Mouse (Mus musculus) lung, adult 2 months (tissue): Measurements from ENCODE around the gene Dlg1. TPM values are rescaled to one million over a fixed set of nuclear protein-coding genes. Genes with fewer than 3 reads are reported as not detected.

Experiments
- DNase-seq: peaks from one replicate; pipeline ENCODE4 v3.0.0; 2022
- H3K4me1 ChIP-seq: fragments of 200-500 bp; 2 replicates; pipeline ENCODE4 v1.6.1; 2011; ENCODE audit warnings: low read length; ENCODE audit not compliant: control insufficient read depth, insufficient read depth
- H3K4me3 ChIP-seq: fragments of 200-500 bp; replicated peaks from 2 replicates; pipeline ENCODE3; 2011; ENCODE audit warnings: low read depth, mild to moderate bottlenecking, control low read depth, low read length; ENCODE audit errors: extremely low read depth
- CTCF ChIP-seq: fragments of 200-500 bp; IDR thresholded peaks from 2 replicates; pipeline ENCODE4 v1.5.1; 2011; ENCODE audit warnings: mild to moderate bottlenecking, low read length, control low read depth; ENCODE audit not compliant: insufficient read depth
- POLR2A ChIP-seq: fragments of 200-500 bp; IDR thresholded peaks from 2 replicates; pipeline ENCODE4 v1.6.1; 2011; ENCODE audit warnings: low read depth, mild to moderate bottlenecking, control low read depth, low read length, borderline replicate concordance; ENCODE audit errors: extremely low read depth
- WGBS: fragments of 180-500 bp; shearing (Covaris S2); methylation state at CpG from one replicate; pipeline ENCODE4 v1.1.7; 2018; 5-methylcytosine and 5-hydroxymethylcytosine counted together
- polyA plus RNA-seq: library from polyadenylated mRNA; depleted of rRNA; stranded (reverse); fragments of >200 nt; gene quantifications from 2 replicates; pipeline ENCODE4 v1.2.3, GENCODE M21; 2012

Gene Dlg1
- polyA plus RNA-seq, 1 experiment, result 22.0 TPM

DNA sequence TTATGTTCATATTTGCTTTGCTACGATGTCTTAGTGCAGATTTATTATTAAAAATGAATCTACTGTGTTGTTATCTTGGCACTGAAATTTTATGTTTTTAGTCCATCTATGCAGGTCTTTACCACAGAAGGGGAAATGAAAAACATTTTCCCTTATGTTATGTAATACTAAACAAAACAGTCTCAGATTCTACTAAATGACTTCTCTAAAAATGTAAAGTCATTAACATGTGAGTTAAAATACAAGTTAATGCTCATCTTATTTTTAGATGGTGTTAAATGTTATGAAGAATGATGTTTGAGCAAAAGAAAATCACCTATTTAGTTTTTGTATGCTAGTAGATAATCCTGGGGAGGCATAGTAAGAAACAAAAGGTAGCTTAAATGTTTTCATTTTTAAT lies 91.8 kb downstream of the Dlg1 start:
- Histone ChIP-seq H3K4me3 (no peak overlapping the region), H3K4me1 (peaks cover 2% of the 10 kb centered on the region; the same call in 1 of the 2 replicates)
- WGBS, result 73% methylated on average over 1 of the region's 1 CpGs
- no peak for DNase-seq
- TF ChIP-seq CTCF, result no peak
- no peak for TF ChIP-seq POLR2A

DNA sequence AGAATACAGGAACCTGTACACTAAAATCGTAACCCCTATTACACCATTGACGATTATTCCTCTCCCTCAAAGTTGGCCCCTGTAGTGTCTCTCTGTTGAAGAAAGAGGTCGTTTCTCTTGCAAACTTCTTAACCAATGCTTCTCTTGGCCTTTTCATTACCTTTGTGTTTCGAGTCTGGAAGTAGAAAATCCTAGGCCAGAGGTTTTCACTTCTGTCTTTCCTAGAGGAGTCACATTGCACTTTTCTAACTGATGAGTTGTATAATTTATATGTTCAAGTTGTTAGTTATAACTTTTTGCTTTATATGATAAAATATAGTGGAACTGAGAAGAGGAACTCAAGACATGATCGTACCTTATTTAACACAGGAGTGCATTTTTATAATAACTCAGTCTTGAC lies 93.2 kb downstream of the Dlg1 start:
- TF ChIP-seq POLR2A (no peak), CTCF (no peak)
- 83% methylated on average over 5 of the region's 5 CpGs for WGBS
- no peak for DNase-seq
- peaks cover 2% of the 10 kb centered on the region; the same call in 1 of the 2 replicates for H3K4me1 ChIP-seq
- no peak overlapping the region for H3K4me3 ChIP-seq

GRCm38 (mm10) chr16:31757606-31758005 lies 94.4 kb downstream of the Dlg1 start:
- H3K4me3 ChIP-seq, result no peak overlapping the region
- TF ChIP-seq CTCF (no peak), POLR2A (no peak)
- WGBS, result 45% methylated on average over 1 of the region's 1 CpGs
- H3K4me1 ChIP-seq, result peaks cover 2% of the 10 kb centered on the region; the same call in 1 of the 2 replicates
- DNase-seq, result no peak

DNA sequence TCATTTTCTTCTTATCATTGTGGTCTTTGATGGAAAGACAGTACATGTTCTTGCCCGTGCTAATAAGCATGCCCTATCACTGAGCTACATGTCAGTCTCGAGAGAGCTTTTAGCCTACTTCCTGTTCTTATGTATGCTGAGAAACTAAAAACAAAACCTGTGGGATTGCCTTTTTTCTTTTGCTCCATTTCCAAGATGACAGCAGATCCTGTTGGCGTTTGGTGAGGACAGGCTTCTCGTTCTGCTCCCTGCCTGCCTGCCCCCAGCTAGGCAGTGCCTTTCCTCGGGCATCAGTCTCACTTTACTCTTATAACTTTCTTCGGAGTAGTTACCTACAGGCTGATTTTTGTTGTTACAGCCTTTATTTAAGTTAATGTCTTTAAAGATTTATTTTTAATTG lies 96.2 kb downstream of the Dlg1 start:
- H3K4me1 ChIP-seq, result peaks cover 2% of the 10 kb centered on the region; the same call in 1 of the 2 replicates
- no peak overlapping the region for H3K4me3 ChIP-seq
- 58% methylated on average over 6 of the region's 6 CpGs for WGBS
- DNase-seq, result no peak
- TF ChIP-seq POLR2A (no peak), CTCF (no peak)

DNA sequence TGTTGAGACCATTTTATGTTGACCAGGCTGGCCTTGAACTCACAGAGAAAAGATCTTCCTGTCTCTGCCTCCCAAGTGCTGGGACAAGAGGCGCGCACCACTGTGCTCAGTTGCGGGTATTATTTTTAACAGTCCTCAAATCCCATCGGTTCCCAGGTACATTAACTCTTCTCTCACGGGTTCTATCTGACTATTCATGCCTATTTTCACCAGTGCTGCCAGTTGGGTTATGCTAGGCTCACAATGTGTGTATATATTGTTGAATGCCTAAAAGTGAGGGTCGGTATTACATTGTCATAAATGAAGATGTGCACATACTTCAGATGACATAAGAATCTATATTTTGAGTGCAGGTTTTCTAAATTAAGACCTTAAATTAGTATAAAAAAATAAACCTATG lies 103.1 kb downstream of the Dlg1 start:
- Histone ChIP-seq H3K4me3 (no peak overlapping the region), H3K4me1 (no peaks in the 10 kb centered on the region; the same call in 1 of the 2 replicates)
- no peak for DNase-seq
- TF ChIP-seq CTCF, result no peak
- TF ChIP-seq POLR2A, result no peak
- WGBS, result 96% methylated on average over 6 of the region's 6 CpGs

- TF ChIP-seq POLR2A, result no peak
- TF ChIP-seq CTCF, result no peak
Measured at GRCm38 (mm10) chr16:31766715-31767114, 103.5 kb downstream of the Dlg1 start.

GRCm38 (mm10) chr16:31775924-31776323 lies 112.7 kb downstream of the Dlg1 start:
- no peak for TF ChIP-seq CTCF
- WGBS, result 81% methylated on average over 10 of the region's 10 CpGs
- no peak overlapping the region for H3K4me3 ChIP-seq
- no peak for DNase-seq
- no peaks in the 10 kb centered on the region for H3K4me1 ChIP-seq

More at GRCm38 (mm10) chr16:31766715-31767114, 103.5 kb downstream of the Dlg1 start:
- WGBS, result 23% methylated on average over 3 of the region's 3 CpGs
- Histone ChIP-seq H3K4me3 (no peak overlapping the region), H3K4me1 (no peaks in the 10 kb centered on the region; the same call in 1 of the 2 replicates)
- no peak for DNase-seq

DNA sequence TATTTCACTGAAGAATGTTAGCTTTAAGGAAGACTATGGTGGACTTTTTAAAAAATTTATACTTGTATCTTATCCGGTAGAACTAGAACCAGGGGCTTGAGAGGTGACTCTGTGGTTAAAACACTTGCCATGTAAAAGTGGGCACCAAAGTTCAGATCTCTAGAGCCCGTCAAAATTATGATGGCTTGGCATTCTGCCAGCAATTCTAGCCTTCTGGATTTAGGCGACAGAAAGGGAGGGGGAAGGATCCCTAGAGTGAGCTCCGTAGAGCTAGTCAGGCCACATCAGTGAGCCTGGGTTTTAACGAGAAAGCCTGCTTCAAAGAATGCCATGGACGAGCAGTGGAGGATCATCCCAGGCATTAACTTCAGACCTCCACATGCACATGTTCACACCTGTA lies 117.8 kb downstream of the Dlg1 start:
- no peak for DNase-seq
- WGBS, result 66% methylated on average over 6 of the region's 6 CpGs
- no peaks in the 10 kb centered on the region for H3K4me1 ChIP-seq
- no peak overlapping the region for H3K4me3 ChIP-seq
- TF ChIP-seq CTCF (no peak), POLR2A (no peak)

DNA sequence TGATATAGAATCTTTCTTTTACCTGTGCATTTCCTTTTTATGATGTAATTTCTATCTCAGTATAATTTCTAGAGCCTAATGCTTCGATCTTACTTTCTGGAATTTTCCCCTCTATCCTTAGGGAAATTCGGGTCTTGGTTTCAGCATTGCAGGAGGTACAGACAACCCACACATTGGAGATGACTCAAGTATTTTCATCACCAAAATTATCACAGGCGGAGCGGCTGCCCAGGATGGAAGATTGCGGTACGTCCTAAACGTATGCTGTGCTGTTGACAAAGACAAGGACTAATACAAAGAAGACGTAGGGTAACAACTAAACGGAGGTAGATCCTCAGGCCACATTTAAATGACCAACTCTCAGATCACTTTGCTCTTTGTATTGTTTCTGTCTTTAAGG lies 126.8 kb downstream of the Dlg1 start:
- no peak overlapping the region for H3K4me3 ChIP-seq
- 96% methylated on average over 9 of the region's 9 CpGs for WGBS
- no peaks in the 10 kb centered on the region for H3K4me1 ChIP-seq
- TF ChIP-seq POLR2A, result no peak
- no peak for TF ChIP-seq CTCF
- DNase-seq, result no peak

DNA sequence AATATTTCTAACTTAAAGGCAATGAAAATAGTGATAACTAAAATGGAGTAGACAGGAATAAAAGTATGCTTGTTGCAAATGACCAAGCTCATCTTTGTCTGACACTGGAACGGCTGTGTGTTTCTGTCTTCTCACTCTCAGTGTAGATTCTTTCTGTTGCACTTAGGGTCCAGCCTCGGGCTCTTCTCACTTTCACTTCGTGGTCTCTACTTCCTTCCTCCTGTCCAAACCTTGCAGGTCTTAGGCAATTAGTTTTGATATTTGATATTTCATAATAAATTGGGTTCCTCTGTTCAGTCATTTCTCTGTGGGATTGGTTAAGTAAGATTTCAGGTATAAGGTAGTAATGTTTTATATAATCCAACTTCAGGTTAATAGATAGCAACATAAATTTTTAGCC lies 140.4 kb downstream of the Dlg1 start:
- TF ChIP-seq POLR2A, result no peak
- no peak for TF ChIP-seq CTCF
- Histone ChIP-seq H3K4me3 (no peak overlapping the region), H3K4me1 (no peaks in the 10 kb centered on the region)
- 74% methylated on average over 3 of the region's 3 CpGs for WGBS
- DNase-seq, result no peak

DNA sequence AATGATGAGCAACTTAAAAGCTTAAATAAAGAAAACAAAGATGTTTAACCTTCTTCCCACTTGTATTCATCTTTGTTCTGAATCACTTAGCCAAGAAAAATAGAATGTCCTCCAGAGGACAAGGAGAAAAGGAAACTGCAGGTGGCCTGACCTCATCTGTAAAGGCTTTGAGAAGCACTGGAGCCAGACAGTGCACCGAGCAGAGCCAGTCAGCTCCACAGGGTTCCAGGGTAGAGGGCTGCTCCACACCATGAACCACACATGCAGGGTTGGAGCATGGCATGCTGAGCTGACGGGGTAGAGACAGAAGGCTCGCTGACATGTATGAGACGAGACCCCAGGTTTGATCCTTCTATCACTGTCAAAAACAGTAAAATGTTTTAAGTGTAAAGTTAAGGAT lies 162.8 kb downstream of the Dlg1 start:
- TF ChIP-seq CTCF (no peak), POLR2A (no peak)
- WGBS, result 85% methylated on average over 4 of the region's 4 CpGs
- DNase-seq, result no peak

GRCm38 (mm10) chr16:31830726-31831125 lies 167.5 kb downstream of the Dlg1 start:
- no peak for TF ChIP-seq CTCF
- no peak for TF ChIP-seq POLR2A
- WGBS, result 84% methylated on average over 4 of the region's 4 CpGs
- no peak overlapping the region for H3K4me3 ChIP-seq
- no peaks in the 10 kb centered on the region for H3K4me1 ChIP-seq
- DNase-seq, result no peak

More for the DNA sequence above, 162.8 kb downstream of the Dlg1 start:
- Histone ChIP-seq H3K4me3 (no peak overlapping the region), H3K4me1 (no peaks in the 10 kb centered on the region)
